Mouse (Mus musculus) midbrain, embryonic 12.5 days (tissue): ENCODE measurements around the gene Nup54. TPM values are rescaled to one million over a fixed set of nuclear protein-coding genes. Genes with fewer than 3 reads are reported as not detected.

Source experiments
- ATAC-seq: fragments of 200-750 bp; cut with Nextera tagmentation; 2 replicates; pipeline ENCODE4 v1.8.0; 2017; ENCODE audit warnings: low read depth, moderate TSS enrichment, moderate library complexity; ENCODE audit not compliant: low FRiP score
- H3K27ac ChIP-seq: fragments of 300-500 bp; sonication (generic); replicated peaks from 2 replicates; pipeline ENCODE4 v1.5.1; 2016; ENCODE audit warnings: mild to moderate bottlenecking
- H3K27me3 ChIP-seq: fragments of 300-500 bp; sonication (generic); 2 replicates; pipeline ENCODE4 v1.6.1; 2016; ENCODE audit warnings: mild to moderate bottlenecking
- H3K36me3 ChIP-seq: fragments of 300-500 bp; sonication (generic); 2 replicates; pipeline ENCODE4 v1.6.1; 2016
- H3K4me1 ChIP-seq: fragments of 300-500 bp; sonication (generic); 2 replicates; pipeline ENCODE4 v1.6.1; 2016
- H3K4me2 ChIP-seq: fragments of 300-500 bp; sonication (generic); replicated peaks from 2 replicates; pipeline ENCODE4 v1.6.1; 2016; ENCODE audit warnings: mild to moderate bottlenecking, moderate library complexity
- H3K4me3 ChIP-seq: fragments of 300-500 bp; sonication (generic); 2 replicates; pipeline ENCODE4 v1.5.1; 2016; ENCODE audit warnings: mild to moderate bottlenecking
- H3K9ac ChIP-seq: fragments of 300-500 bp; sonication (generic); replicated peaks from 2 replicates; pipeline ENCODE4 v1.6.1; 2016; ENCODE audit warnings: mild to moderate bottlenecking, moderate library complexity
- H3K9me3 ChIP-seq: fragments of 300-500 bp; sonication (generic); 2 replicates; pipeline ENCODE4 v1.6.1; 2016; ENCODE audit warnings: mild to moderate bottlenecking
- WGBS: fragments of 180-500 bp; shearing (Covaris S2); methylation state at CpG from one replicate; pipeline ENCODE4 v1.1.7; 2016; 5-methylcytosine and 5-hydroxymethylcytosine counted together
- polyA plus RNA-seq: library from polyadenylated mRNA; unstranded; fragments of >200 nt; fragmentation: Nextera tagmentation; extraction: Ambion mirVana; gene quantifications from 2 replicates; pipeline ENCODE4 v1.2.1, GENCODE M21; 2016

The Nup54 gene
- 53.1 and 63.0 TPM in 2 replicates for polyA plus RNA-seq

DNA sequence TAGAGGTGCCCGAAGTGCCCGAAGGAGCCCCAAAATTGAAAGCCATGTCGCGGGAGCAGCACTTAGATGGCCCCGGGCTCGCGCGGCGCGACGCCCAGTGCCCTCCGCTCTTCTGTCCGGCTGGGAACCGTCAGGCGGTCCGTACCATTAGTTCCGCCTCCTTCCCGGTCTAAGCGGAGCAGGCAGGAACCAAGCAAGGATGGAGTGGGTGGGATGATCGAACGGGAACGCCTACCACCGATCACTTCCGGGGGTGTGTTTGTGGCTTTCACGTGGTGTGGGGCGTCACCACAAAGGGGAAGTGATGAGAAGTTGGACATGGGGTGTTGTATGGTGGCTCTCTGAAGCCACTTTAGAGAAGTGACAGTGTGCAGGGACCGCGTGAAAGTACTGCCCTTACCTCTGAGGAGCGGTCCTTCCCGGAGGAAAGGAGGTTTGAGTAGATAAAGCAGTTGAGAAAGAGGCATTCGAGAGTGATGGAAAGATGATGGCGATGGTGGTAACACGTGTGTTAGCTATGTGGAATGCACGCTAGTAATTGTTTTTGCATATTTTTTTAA, at the start of gene Nup54:
Nup54 (minus strand) TSS at position 195 of the 560 bp plus-strand sequence.
- Histone ChIP-seq H3K9ac (peak within 1 kb of the TSS; percentile 92), H3K27ac (peak within 1 kb of the TSS; percentile 82), H3K4me3 (peak within 1 kb of the TSS; percentile 98), H3K9me3 (no peaks in the 10 kb centered on the region), H3K4me2 (peak within 1 kb of the TSS; percentile 87), H3K4me1 (peaks cover 16% of the 10 kb centered on the region), H3K27me3 (no peaks in the 10 kb centered on the region), H3K36me3 (peaks cover 6% of the 10 kb centered on the region; the same call in 1 of the 2 replicates)
- peak; percentile 99 for ATAC-seq
- 2% methylated on average over 34 of the region's 34 CpGs for WGBS

GRCm38 (mm10) chr5:92472863-92473262, 37.8 kb upstream of the Nup54 start:
- no peak overlapping the region for H3K27ac ChIP-seq
- 0 out of 2 replicates have a peak, but pooled peaks cover 8% of the 10 kb centered on the region for H3K36me3 ChIP-seq
- no peak overlapping the region for H3K4me2 ChIP-seq
- H3K4me1 ChIP-seq, result no peaks in the 10 kb centered on the region
- no peaks in the 10 kb centered on the region for H3K9me3 ChIP-seq
- H3K4me3 ChIP-seq, result no peak overlapping the region
- ATAC-seq, result no peak
- WGBS, result 78% methylated on average over 5 of the region's 5 CpGs
- H3K9ac ChIP-seq, result no peak overlapping the region
- no peaks in the 10 kb centered on the region for H3K27me3 ChIP-seq

- Histone ChIP-seq H3K27me3 (no peaks in the 10 kb centered on the region), H3K4me2 (no peak overlapping the region), H3K9me3 (no peaks in the 10 kb centered on the region), H3K9ac (no peak overlapping the region), H3K4me3 (no peak overlapping the region), H3K27ac (no peak overlapping the region), H3K36me3 (0 out of 2 replicates have a peak, but pooled peaks cover 8% of the 10 kb centered on the region), H3K4me1 (no peaks in the 10 kb centered on the region)
- no peak for ATAC-seq
- WGBS, result 94% methylated on average over 4 of the region's 4 CpGs
Observed at GRCm38 (mm10) chr5:92471531-92471930, 36.5 kb upstream of the Nup54 start.

- H3K27me3 ChIP-seq, result no peaks in the 10 kb centered on the region
- no peak overlapping the region for H3K4me2 ChIP-seq
- no peak for ATAC-seq
- H3K4me3 ChIP-seq, result no peak overlapping the region
- no peaks in the 10 kb centered on the region for H3K9me3 ChIP-seq
- WGBS, result 95% methylated on average over 18 of the region's 18 CpGs
- H3K9ac ChIP-seq, result no peak overlapping the region
- H3K27ac ChIP-seq, result no peak overlapping the region
- no peaks in the 10 kb centered on the region for H3K4me1 ChIP-seq
- no peaks in the 10 kb centered on the region for H3K36me3 ChIP-seq
Observed at GRCm38 (mm10) chr5:92469201-92470130, 34.4 kb upstream of the Nup54 start.

DNA sequence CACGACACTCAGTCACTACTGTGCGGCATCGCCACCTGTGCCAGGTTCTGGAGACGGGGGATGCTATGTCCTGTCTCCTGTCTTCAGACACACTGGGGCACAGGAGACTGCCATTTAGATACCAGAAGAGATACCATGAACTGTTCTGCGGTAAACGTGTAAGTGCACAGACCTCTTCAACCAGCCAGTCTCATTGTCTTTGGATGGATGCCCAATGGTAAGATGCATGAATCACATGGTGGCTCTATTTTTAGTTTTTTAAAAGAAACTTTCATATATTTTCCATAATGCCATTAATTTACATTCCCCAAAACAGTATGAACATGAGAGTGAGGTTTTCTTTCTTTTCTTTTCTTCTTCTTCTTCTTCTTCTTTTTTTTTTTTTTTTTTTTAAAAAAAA, 33.2 kb upstream of the Nup54 start:
- Histone ChIP-seq H3K27me3 (no peaks in the 10 kb centered on the region), H3K27ac (no peak overlapping the region), H3K9ac (no peak overlapping the region), H3K4me1 (no peaks in the 10 kb centered on the region), H3K4me3 (no peak overlapping the region), H3K9me3 (no peaks in the 10 kb centered on the region), H3K36me3 (no peaks in the 10 kb centered on the region), H3K4me2 (no peak overlapping the region)
- ATAC-seq, result no peak
- 96% methylated on average over 6 of the region's 6 CpGs for WGBS

GRCm38 (mm10) chr5:92467102-92467766, 32.2 kb upstream of the Nup54 start:
- Histone ChIP-seq H3K9me3 (no peaks in the 10 kb centered on the region), H3K4me3 (no peak overlapping the region), H3K4me2 (no peak overlapping the region), H3K4me1 (no peaks in the 10 kb centered on the region), H3K27ac (no peak overlapping the region), H3K27me3 (no peaks in the 10 kb centered on the region), H3K9ac (no peak overlapping the region), H3K36me3 (no peaks in the 10 kb centered on the region)
- ATAC-seq, result no peak
- 83% methylated on average over 8 of the region's 8 CpGs for WGBS

DNA sequence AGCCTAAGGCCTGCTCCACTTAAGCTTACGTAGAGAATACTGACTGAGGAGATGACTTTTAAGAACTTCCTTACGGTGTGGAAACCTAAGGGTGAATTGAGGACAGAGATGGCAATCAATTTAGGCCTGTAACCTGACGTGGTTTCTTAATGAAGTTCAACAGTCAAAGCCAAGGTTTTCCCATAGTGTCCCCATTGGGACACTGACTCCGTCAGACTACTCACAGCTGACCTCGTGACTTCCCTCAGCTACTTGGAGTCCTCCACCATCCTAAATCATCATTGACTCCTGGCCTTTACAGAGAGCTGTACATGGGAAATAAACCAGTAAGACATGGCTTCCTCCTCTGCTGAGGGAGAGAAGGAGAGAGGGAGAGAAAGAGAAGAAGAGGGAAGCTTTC, 30.5 kb upstream of the Nup54 start:
- no peak for ATAC-seq
- H3K27me3 ChIP-seq, result no peaks in the 10 kb centered on the region
- no peaks in the 10 kb centered on the region for H3K4me1 ChIP-seq
- H3K36me3 ChIP-seq, result peaks cover 9% of the 10 kb centered on the region
- no peak overlapping the region for H3K9ac ChIP-seq
- no peaks in the 10 kb centered on the region for H3K9me3 ChIP-seq
- WGBS, result 93% methylated on average over 5 of the region's 5 CpGs
- H3K4me2 ChIP-seq, result no peak overlapping the region
- H3K27ac ChIP-seq, result no peak overlapping the region
- H3K4me3 ChIP-seq, result no peak overlapping the region

DNA sequence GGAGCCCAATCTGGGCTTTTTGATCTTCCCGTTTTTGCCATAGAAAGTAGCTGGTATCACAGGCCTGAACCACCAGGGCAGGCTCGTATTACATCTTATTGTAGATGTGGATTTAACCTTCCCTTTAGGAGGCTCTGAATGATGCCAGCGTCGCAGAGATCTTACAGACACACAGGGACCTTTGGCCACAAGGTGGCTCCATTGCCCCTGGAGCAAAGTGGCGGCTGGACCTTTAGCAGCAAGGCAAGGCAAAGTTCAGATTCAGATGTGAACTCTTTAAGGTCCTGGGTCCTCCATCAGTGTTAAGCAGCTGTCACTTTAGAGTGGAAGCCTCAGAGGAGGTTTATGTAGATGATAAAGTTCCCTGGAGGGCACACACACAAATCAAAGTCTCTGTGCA, 26.3 kb upstream of the Nup54 start:
- Histone ChIP-seq H3K9ac (no peak overlapping the region), H3K36me3 (peaks cover 20% of the 10 kb centered on the region), H3K27me3 (no peaks in the 10 kb centered on the region), H3K27ac (no peak overlapping the region), H3K4me3 (no peak overlapping the region), H3K4me2 (no peak overlapping the region), H3K4me1 (no peaks in the 10 kb centered on the region), H3K9me3 (no peaks in the 10 kb centered on the region)
- no peak for ATAC-seq
- 22% methylated on average over 5 of the region's 5 CpGs for WGBS

DNA sequence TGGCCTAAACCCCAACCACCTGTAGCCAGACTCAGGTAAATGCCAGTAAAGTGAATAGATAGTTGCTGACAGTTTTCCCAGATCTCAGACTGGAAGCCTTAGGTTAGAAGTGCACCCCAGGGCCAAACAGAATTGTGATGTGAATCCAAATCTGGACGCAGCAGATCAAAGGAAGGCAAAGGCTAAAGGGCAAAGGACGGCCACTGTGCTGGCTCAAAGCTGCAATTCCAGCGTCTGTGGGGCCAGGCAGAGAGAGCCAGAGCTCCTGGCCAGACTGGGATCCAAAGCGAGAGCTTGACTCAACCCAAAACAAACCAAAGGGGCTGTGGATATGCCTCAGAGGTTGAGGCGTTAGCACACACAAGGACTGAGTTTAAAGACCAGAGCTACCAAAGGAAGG, 23.7 kb upstream of the Nup54 start:
- peaks cover 33% of the 10 kb centered on the region for H3K36me3 ChIP-seq
- ATAC-seq, result no peak
- no peak overlapping the region for H3K9ac ChIP-seq
- H3K4me1 ChIP-seq, result no peaks in the 10 kb centered on the region
- 44% methylated on average over 5 of the region's 5 CpGs for WGBS
- H3K4me3 ChIP-seq, result no peak overlapping the region
- no peaks in the 10 kb centered on the region for H3K27me3 ChIP-seq
- no peaks in the 10 kb centered on the region for H3K9me3 ChIP-seq
- no peak overlapping the region for H3K4me2 ChIP-seq
- no peak overlapping the region for H3K27ac ChIP-seq

DNA sequence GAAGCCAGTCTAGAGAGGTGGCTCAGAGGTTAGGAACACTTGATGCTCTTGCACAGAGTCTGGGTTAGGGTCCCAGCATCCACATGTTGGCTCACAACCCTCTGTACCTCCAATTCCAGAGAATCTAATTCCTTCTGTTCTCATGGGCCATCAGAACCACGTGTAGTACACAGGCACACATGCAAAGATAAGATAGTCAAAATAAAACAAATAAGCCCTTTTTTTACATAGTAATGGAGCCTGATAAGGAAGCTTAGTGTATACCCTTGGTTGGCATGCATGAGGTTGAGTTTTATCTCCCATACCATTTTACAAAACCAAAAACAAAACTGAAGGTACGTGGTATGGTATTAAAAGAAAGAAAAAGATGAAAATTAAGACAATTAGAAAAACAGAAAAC, 22.4 kb upstream of the Nup54 start:
- H3K27ac ChIP-seq, result no peak overlapping the region
- H3K4me3 ChIP-seq, result no peak overlapping the region
- H3K4me2 ChIP-seq, result no peak overlapping the region
- no peaks in the 10 kb centered on the region for H3K27me3 ChIP-seq
- peaks cover 42% of the 10 kb centered on the region for H3K36me3 ChIP-seq
- no peak for ATAC-seq
- H3K9ac ChIP-seq, result no peak overlapping the region
- H3K4me1 ChIP-seq, result no peaks in the 10 kb centered on the region
- WGBS, result 83% methylated on average over 2 of the region's 2 CpGs
- H3K9me3 ChIP-seq, result no peaks in the 10 kb centered on the region

DNA sequence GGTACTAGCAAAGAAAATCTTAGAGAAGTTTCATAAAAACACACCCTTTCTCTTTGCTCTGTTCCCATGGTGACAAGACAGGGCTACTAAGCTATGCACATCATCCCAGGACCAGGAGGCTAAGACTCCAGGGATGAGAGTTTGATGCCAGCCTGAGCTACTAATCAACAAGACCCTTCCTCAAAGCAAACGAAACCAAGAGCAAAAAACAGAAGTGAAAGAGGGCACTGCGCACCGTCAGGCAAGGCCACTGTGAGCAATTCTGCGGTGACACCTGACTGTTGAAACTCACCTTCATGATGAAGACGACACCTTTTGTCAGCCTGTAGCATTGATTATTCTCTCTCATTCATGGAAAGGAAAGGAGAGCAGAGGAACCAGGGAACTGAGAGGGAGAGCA, 17.9 kb upstream of the Nup54 start:
- Histone ChIP-seq H3K4me2 (no peak overlapping the region), H3K27me3 (no peaks in the 10 kb centered on the region), H3K27ac (no peak overlapping the region), H3K9ac (no peak overlapping the region), H3K36me3 (peaks cover 69% of the 10 kb centered on the region), H3K4me1 (no peaks in the 10 kb centered on the region), H3K4me3 (no peak overlapping the region), H3K9me3 (no peaks in the 10 kb centered on the region)
- no peak for ATAC-seq
- 88% methylated on average over 5 of the region's 5 CpGs for WGBS

GRCm38 (mm10) chr5:92446736-92447135, 11.7 kb upstream of the Nup54 start:
- Histone ChIP-seq H3K4me3 (no peak overlapping the region), H3K4me2 (no peak overlapping the region), H3K27ac (no peak overlapping the region), H3K27me3 (no peaks in the 10 kb centered on the region), H3K9me3 (no peaks in the 10 kb centered on the region), H3K36me3 (peaks cover 70% of the 10 kb centered on the region), H3K9ac (no peak overlapping the region), H3K4me1 (no peaks in the 10 kb centered on the region)
- no peak for ATAC-seq
- WGBS, result 94% methylated on average over 5 of the region's 5 CpGs
